Mouse (Mus musculus): ENCODE results near the gene Ly6g5b.

GRCm38 (mm10) chr17:35088151-35088550 is 27.1 kb downstream of the Ly6g5b start:
- TF ChIP-seq POLR2A (IDR thresholded peaks at IDR 0.05; ENCODE audit: borderline replicate concordance, low read depth, low read length), result no peak
- no peak for TF ChIP-seq CTCF (IDR thresholded peaks at IDR 0.05; ENCODE audit: low read depth, low read length)
